Mouse (Mus musculus) layer of hippocampus, postnatal 36 days (tissue): ENCODE data around the gene Timp3. TPM values are rescaled to one million over a fixed set of nuclear protein-coding genes. Genes with fewer than 3 reads are reported as not detected.

Experiments
- DNase-seq, 2 experiments: peaks; one replicate each; pipeline ENCODE4 v3.0.0; 2022
- total RNA-seq, 2 experiments: library from RNA; stranded (reverse); gene quantifications; 2 replicates each; pipeline ENCODE4 v1.2.3; 2021

Timp3 gene
- total RNA-seq, 2 experiments from 2014 or later, result 49.2 to 60.3 TPM

- DNase-seq, result no peak
Observed at GRCm38 (mm10) chr10:86297307-86297706, 2.9 kb upstream of the Timp3 start.

- no peak for DNase-seq
Observed at GRCm38 (mm10) chr10:86298326-86298725, 1.8 kb upstream of the Timp3 start.

GRCm38 (mm10) chr10:86299795-86300194, 377 bp upstream of the Timp3 start:
- DNase-seq, result no peak

GRCm38 (mm10) chr10:86301117-86301490, 932 bp downstream of the Timp3 start:
- no peak for DNase-seq

GRCm38 (mm10) chr10:86301593-86302317, 1.6 kb downstream of the Timp3 start:
- no peak for DNase-seq

- DNase-seq, result no peak
Observed at GRCm38 (mm10) chr10:86302318-86302648, 2.1 kb downstream of the Timp3 start.

GRCm38 (mm10) chr10:86302761-86303494, 2.8 kb downstream of the Timp3 start:
- peak; percentile 64 to 65 for DNase-seq

- DNase-seq, result no peak
Observed at GRCm38 (mm10) chr10:86303495-86303876, 3.3 kb downstream of the Timp3 start.

- DNase-seq, result no peak
Observed at GRCm38 (mm10) chr10:86304583-86304982, 4.4 kb downstream of the Timp3 start.

GRCm38 (mm10) chr10:86307235-86307634, 7.1 kb downstream of the Timp3 start:
- DNase-seq, result no peak

GRCm38 (mm10) chr10:86310527-86310926, 10.4 kb downstream of the Timp3 start:
- no peak for DNase-seq

GRCm38 (mm10) chr10:86312976-86313375, 12.8 kb downstream of the Timp3 start:
- DNase-seq, result no peak

- DNase-seq, result no peak
Observed at GRCm38 (mm10) chr10:86313448-86313847, 13.3 kb downstream of the Timp3 start.

GRCm38 (mm10) chr10:86315513-86315912, 15.3 kb downstream of the Timp3 start:
- no peak for DNase-seq

GRCm38 (mm10) chr10:86317633-86318032, 17.5 kb downstream of the Timp3 start:
- no peak for DNase-seq

GRCm38 (mm10) chr10:86318552-86319140, 18.5 kb downstream of the Timp3 start:
- DNase-seq, result no peak

GRCm38 (mm10) chr10:86319526-86319925, 19.4 kb downstream of the Timp3 start:
- DNase-seq, result no peak

- no peak for DNase-seq
Observed at GRCm38 (mm10) chr10:86320204-86320603, 20.0 kb downstream of the Timp3 start.

- DNase-seq, result no peak
Observed at GRCm38 (mm10) chr10:86321194-86321593, 21.0 kb downstream of the Timp3 start.

GRCm38 (mm10) chr10:86322006-86322405, 21.8 kb downstream of the Timp3 start:
- no peak for DNase-seq

- peak in 1 of 2 experiments; percentile 45 for DNase-seq
Observed at GRCm38 (mm10) chr10:86323275-86323994, 23.3 kb downstream of the Timp3 start.

GRCm38 (mm10) chr10:86325272-86325671, 25.1 kb downstream of the Timp3 start:
- DNase-seq, result no peak

GRCm38 (mm10) chr10:86328143-86328542, 28.0 kb downstream of the Timp3 start:
- DNase-seq, result no peak
